Mouse (Mus musculus) cerebellum, adult 11-12 months (tissue): Measurements from ENCODE around the gene Ly6g6f.

Source experiments
- DNase-seq: peaks from one replicate; pipeline ENCODE4 v3.0.0; 2022

Gene Ly6g6f

DNA sequence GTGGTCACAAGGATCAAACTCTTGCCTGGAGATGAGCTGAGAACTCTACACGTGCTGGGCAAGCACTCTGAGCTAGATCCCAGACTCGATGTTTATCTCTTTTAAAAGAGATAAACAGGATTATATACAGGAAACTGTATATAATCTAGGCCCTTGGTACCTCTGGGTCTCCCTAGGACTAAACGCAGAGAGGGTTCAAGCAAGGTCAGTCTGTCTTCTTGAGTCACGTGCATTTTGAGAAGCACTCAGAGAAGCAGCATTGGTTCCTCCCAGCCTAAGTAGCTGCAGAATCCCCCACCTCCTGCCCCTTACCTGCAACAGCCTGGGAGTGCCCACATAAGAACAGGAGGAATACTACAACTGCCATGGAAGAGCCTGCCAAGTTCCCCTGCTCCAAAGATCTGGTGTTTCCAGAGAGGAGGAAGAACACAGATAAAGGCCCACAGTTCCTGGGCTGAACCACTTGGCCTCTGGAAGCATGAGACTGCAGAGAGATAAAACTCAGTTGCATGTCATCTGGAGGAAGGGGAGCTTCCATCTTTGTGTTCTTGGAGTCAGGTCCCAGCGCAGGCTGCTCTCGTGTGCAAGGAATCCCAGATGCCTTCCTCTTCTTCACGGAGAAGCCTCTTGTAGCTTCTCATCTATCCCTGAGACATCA lies at the start of gene Ly6g6f:
TSS of gene Ly6g6f (minus strand) at position 403 of the 658 bp plus-strand sequence.
- DNase-seq: no peak

DNA sequence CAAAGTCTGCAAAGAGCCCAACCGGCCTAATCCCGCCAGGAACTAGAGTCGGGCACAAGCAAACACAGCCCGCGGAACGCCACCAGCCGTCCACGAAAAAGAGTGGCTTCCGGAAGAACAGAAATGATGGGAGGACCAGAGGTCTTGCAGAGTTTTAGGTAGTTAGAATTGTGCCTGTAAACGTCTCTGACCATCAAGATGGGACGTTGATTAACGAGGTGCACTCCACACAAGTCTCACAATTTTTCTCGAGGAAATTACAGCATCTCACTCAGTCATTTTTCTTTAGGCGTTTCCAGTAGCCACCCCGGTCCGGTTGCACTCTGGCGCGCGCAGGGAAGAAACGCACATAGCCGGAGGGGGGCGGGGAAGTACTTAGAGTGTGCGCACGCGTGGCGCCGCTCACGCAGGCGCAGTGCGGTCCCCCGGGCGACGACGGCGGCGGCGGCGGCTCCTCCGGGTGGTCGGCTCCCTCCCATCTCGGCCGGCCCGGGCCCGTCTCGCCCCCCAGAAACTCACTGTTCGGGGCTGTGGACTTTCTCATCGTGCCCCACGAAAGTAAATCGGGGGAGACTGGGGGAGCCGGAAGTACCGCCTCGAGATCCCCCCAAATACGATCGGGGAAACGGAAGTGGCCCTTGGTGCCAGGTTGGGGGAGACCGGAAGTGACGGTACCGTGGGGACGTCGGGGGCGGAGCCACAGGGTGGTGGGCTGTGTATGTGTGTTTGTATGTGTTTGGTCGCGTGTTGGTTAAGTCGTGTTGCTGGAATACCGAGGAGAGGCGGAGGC lies 49.6 kb upstream of the Ly6g6f start, which contains the start of gene Bag6:
TSS of gene Bag6 (plus strand) at position 378 of the 790 bp plus-strand sequence.
- DNase-seq: peak; percentile 94

DNA sequence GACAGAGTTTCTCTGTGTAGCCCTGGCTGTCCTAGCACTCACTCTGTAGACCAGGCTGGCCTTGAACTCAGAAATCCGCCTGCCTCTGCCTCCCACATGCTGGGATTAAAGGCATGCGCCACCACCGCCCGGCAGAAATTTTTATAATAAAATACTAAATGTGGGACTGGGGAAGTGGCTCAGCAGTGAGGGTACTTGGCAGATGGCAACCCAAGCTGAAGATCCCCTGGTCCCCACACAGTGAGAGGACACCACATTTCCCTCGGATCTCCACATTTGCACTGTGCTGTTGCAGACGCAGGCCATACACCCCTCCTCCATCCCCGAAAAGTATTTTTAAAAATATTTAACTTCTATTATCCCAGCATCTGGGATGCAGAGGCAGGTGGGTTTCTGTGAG lies 48.1 kb upstream of the Ly6g6f start:
- DNase-seq: peak; percentile 54

DNA sequence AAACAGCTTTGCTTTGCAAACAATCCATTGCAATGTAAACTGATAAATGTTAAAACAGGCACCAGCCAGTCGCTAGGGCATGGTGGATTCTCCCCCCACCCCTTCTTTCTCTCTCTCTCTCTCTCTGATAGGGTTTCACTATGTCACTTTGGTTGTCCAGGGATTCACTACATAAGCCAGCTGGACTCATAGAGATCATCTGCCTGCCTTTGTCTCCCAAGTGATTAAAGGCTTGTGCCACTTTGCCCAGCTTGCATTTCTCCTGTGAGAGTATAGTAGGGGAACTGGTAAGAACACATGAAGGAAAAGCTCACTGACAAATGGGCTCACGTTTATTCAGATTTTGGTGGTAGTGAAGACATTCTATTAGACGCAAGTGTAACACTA lies 46.8 kb upstream of the Ly6g6f start:
- DNase-seq: no peak

DNA sequence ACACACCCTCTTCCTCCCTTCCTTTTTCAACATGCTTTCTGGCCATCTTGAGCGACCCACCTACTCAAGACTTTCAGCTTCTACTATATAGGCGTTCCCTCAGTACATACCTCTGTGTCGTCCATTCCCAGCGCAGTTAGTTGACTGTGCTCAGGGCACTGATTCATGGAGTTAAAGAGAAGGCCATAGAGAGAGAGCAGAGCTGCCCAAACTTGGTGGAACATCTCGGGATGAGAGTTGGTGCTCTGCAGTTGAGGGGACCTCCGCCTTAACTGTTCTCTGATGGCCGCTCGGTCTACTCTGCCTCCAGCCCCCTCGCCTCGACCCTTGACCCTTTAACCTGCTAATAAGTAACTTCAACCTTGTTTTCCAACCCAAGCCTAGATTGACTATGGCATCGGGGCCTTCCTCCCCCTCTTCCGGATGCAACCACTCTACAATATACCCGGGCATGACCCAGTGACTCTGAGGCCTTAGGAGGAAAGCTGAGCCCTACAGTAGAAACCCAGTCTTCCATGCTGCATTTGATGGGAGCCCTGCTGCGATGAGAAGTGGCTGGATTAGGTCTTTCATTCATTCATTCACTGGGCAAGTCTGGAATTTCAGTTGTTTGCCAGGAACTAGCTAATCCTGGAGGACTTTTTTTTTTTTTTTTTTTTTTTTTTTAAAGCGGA lies 46.2 kb upstream of the Ly6g6f start, which contains the start of gene Apom:
TSS of gene Apom (minus strand) at position 551 of the 674 bp plus-strand sequence.
- no peak for DNase-seq

DNA sequence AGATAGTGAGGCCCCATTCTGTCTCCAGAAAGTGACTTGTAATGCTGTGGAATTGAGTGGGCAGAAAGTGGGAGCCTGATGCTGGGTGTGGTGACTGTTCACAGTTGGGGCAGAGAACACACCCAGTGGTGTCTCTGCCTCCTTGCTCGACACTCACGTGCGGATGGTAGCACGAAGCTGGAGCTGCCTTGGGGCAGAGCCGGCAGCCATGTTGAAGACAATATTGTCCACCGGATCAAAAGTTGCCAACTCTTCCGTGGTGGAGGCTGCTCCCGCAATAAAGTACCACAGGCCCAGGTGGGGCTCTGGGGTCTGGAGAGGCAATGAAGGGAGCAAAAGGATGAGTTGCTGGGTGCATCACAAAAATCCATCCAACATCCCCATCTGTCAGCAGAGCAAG lies 45.6 kb upstream of the Ly6g6f start:
- DNase-seq: no peak

DNA sequence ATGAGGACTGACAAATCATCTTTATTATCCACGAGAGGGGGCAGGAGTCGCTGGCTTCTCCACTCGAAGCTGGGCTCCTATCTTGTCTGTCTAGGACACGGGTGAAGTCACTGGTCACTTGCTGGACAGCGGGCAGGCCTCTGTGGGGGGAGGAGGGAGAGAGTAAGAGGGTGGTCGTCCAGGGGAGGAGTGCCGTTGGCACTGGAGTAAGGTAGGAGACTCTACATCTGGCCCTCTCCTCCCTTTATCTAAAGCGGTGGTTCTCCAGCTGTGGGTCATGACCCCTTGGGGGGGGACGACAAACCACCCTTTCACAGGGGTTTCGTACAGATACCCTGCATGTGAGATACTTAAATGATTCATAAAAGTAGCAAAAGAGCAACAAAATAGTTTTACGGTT lies 43.6 kb upstream of the Ly6g6f start:
- peak; percentile 47 for DNase-seq

DNA sequence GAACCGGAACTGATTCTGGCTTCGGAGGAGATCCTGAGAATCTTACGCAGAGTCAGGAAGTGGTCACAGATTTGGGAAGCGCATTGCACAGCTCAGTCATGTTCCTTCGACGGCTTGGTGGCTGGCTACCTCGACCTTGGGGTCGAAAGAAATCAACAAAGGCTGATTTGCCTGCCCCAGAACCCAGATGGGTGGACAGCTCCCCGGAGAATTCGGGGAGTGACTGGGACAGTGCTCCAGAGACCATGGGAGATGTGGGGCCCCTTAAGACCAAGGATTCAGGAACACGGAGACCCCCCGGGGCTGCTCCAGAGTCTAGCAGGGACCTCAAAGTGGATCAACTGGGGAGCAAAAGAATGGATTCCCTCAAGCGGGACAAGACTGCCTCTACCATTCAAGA lies 41.6 kb upstream of the Ly6g6f start:
- DNase-seq: peak; percentile 41

DNA sequence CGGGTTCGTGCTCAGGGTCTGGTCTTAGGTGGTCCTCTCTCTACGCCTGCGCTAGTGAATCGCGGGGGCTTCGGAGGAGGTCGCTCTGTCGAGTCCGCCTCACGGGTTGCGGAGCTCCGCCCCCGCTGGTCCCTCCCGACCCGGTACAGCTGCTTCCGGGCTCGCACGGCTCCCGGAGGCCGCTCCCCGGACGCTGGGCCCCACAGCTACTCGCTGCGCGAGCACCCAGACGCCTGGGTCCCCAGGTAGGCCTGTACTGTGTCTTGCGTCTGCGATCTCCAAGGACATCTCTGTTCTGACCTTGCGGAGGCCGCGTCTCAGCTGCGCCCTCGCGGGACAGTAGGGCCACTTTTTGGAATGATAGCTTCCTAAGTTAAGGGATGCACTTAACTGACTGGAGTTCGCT lies 40.8 kb upstream of the Ly6g6f start, which contains the start of gene D17H6S53E:
TSS of gene D17H6S53E (plus strand) at position 168 of the 406 bp plus-strand sequence.
- DNase-seq: peak; percentile 73

DNA sequence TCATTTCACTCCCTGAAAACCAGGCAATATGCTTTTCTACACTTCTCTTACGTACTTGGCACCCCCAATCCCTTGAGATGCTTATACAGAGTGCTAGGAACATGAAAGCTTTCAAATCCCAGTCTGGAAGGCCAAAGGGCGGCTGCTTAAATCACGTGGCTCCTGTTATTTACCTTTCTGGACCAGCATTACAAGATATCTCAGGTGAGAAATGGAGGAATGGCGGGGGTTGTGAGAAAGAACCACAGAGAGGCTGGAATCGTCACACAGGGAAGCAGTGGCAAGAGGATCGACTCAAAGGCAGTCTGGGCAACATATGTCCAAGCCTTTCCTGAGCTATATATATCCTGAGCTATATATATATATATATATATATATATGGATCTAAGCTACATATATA lies 40.2 kb upstream of the Ly6g6f start:
- no peak for DNase-seq

DNA sequence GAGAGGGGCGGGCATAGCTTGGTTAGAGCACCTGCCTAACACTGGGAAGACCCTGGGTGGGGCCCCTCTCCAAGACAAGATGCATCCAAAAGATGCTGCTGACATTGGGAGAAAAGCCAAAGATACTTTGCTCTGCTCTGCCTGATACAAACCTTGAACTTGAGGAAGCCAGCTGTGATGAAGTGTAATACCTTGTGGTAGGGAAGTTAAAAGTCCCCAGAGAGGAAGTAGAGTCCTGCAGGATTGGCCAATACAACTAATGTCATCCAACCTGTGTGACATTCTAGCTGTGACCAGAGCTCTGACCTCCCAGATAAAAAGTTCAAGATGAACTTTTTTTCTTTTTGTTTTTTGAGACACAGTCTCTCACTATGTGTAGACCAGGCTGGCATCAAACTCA lies 39.7 kb upstream of the Ly6g6f start:
- peak; percentile 46 for DNase-seq

DNA sequence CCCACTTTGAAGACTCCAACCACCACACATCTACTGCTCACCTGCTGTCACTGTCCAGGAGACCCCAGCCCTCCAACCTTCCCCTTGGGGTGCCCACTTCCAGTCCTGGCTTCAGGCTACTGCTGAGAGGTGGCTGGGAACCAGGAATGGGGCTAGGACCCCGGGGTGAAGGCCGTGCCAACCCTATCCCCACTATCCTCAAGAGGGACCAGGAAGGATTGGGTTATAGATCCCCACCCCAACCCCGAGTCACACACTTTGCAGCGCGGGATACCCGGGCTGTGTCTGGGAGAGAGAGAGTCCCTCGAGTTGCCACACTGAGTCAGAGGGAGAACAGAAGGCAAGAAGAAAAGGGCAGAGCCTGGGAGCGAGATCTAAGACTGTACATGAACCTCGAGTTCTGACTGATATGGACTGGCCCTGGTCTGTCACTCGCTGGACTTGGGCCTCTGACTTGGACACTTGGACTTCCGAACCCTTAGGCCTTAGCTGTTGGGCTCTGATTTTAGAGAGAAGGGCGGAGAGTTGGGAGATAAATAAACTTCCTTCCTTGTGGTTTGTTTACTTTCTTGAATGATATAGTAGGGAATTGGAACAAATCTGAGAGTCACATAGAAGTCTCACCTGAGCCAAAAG lies 39.0 kb upstream of the Ly6g6f start:
- DNase-seq: peak; percentile 53

DNA sequence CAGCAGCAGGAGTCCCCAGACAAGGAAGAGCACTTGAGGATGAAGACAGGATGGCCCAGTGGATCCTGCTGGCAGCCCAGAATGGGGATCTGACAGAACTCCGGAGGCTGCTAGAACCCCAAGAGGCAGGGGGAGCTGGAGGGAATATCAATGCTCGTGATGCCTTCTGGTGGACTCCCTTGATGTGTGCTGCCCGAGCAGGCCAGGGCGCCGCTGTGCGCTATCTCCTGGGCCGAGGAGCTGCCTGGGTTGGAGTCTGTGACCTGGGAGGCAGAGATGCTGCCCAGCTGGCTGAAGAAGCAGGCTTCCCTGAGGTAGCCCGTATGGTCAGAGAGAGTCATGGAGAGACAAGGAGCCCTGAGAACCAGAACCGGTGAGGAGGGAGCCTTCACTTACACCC lies 37.9 kb upstream of the Ly6g6f start:
- DNase-seq: peak; percentile 39

DNA sequence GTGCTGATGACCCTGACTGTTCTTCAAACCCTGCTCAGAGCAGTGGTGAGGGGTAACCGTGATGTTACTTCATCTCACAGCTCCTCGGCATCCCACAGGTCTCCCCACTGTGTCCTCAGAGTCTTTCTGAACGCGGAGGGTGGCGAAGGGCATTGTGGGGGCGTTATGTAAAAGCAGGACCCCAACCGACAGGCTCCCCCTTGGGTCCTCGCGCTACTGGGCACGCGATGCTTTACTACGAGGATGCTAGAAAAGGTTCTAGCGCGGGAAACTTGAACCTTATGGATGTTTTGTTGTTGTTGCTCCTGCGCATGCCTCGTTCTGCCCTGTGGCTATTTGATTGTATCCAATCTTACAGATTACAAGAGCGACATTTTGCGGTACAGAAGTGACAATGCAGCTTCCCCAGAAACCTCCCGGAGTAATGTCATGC lies 36.5 kb upstream of the Ly6g6f start, which contains the start of gene Csnk2b:
TSS of gene Csnk2b (minus strand) at position 183 of the 433 bp plus-strand sequence.
- peak; percentile 83 for DNase-seq

DNA sequence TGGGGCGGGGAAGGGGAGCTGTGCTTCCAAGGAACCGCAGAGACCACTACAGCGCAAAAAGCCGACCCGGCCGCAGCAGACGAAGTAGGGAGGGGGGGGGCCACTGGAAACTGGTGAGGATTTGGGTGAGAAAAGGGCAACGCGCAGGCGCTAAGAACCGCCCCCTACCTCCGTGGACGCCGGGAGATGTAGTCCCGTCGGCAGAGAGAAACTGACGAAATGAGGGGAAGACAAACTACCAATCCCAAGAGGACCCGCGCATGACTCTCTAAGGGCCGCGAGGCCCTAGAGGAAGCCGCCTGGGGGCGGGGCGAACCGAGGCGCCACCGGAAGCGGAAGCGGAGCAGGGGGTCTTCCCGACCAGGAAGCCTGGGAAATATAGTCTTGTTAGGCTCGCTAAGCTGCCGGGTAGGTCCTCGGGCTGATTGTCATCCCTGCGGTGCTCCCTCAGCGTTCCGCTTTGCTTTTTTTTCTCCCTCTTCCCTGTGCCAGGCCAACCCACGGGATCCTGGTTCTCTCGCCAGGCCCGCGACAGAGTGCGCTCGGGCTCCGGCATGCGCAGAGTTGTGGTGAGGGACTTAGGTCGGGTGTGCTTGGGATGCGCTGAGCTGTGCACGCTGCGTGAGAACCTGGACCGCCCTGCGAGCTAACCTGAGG lies 35.9 kb upstream of the Ly6g6f start, which contains the start of gene Gpank1:
TSS of gene Gpank1 (plus strand) at position 313 of the 657 bp plus-strand sequence.
- DNase-seq: peak; percentile 99

DNA sequence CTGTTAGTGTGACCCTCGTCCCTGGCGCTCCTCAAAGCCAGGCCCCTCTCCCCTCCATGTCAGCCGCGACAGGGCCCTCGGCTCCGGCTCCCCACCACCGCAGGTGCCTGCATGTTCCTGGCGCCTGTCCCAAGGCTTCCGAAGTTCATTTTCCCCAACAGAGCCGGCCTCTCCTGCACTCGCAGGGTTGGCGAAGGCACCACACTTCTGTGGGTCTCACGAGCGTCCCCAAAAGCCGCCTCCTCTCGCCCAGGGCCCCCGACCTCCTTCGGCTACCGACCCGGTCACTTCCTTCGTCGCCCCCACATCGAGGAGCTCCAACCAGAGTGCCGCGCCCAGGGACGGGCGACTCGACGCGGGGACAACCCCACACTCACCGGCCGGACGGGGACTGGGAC lies 35.3 kb upstream of the Ly6g6f start:
- peak; percentile 81 for DNase-seq

DNA sequence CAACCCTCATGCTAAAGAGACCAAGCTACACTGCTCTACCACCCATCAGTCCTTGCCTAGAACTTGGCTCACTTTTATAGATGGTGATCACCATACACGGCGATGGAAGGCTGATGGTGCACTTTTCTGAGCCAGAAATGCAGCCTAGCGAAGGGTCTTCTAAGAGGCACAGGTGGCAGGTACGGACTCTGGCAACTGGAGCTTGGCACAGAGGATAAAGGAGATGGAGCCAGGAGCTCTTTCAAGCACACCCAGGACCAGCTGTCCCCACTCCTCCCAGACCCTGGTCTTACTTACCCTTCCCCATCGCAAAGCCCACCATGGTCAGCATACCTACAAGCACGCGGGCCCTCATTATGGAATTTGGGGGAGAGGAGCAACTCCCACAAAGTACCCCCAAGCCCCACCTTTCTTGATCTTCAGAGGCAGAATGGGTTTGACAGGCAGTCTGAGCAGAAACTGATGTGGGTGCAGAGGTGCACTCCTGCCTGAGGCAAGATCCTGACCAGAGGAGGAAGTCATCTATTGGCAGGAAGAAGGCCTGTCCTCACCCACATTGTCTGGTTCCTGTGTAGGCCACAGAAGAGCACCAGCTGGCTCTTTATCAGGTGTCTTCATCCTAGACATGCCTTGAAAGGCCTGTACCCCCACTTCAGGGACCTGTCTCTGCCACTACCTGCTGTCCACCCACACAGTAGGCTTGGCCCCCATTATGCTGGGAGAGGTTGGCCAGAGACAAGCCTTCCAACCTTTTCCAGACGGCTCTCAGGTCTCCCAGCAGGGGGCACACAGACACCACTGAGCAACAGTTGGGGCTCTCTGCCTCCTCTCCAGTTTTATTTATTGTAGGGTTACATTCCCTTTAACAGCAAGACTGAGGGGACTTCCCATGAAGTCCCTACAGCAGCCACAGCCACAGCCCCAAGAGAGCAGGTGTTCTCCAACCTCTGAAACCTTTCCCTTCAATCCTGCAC lies 29.9 kb upstream of the Ly6g6f start, which contains the start of gene Ly6g5b:
TSS of gene Ly6g5b (minus strand) at position 383 of the 974 bp plus-strand sequence.
- DNase-seq: no peak

DNA sequence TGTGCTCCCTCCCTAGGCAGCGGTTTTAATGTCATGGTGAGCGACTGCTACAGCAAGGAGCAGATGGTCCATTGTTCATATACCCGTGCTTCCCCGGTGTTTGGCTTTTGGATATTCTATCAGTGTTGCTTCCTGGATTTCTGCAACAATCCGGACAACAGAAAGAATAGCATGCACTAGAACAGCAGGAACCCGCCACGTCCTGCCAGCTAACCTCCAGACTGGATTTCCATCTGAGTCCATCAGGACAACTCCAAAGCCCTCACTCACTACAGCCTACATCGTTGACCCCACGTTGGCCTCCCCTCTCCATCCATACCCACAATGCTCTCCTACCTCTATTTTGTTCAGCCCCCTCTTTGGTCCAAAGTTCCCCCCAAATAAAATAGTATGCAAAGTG lies 26.4 kb upstream of the Ly6g6f start:
- DNase-seq: no peak

DNA sequence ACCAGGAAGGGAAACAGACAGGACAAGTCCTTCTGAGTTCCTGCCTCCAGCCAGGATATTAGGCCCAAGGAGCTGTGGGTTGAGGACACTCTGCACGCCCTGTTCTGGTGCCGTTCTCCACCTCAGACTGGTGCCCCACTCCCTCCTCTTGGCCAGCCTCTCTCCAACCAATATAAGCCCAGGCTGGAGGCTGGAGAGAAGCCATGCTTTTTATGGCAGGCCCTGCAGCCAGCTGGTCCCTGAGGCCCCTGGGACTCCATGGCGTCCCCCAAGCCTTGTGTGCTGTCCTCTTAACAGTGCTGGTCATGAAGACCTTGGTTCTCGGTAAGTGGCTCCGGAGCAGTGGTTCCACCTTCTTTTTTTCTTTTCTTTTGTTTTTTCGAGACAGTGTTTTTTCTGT lies 22.7 kb upstream of the Ly6g6f start, which contains the start of gene Ly6g5c:
TSS of gene Ly6g5c (plus strand) at position 183 of the 400 bp plus-strand sequence.
- peak; percentile 82 for DNase-seq

DNA sequence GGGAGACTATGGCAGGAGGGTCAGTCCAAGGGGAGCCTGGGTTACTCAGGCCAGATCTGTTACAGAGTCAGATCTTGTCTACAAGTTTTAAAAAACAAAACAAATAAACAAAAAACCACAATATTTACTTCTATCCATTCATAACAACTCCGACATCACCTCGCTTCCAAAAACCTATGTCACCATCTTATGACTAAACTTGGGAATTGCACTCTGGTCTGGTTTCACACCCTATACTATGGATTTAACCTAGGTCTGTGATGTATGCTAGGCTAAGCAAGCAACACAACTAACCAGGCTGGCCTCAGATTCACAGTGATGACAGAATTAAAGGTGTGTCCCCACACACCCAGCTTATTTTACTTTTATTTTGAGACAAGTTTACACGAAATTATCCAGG lies 21.1 kb upstream of the Ly6g6f start:
- no peak for DNase-seq
